Mouse (Mus musculus): Measurements from ENCODE around the gene Gclm.
"Not testable (repeated sequence)": the region's sequence is repeated elsewhere in the genome, so short reads cannot be mapped to it uniquely, and the experiment has no call there.

Gene Gclm

DNA sequence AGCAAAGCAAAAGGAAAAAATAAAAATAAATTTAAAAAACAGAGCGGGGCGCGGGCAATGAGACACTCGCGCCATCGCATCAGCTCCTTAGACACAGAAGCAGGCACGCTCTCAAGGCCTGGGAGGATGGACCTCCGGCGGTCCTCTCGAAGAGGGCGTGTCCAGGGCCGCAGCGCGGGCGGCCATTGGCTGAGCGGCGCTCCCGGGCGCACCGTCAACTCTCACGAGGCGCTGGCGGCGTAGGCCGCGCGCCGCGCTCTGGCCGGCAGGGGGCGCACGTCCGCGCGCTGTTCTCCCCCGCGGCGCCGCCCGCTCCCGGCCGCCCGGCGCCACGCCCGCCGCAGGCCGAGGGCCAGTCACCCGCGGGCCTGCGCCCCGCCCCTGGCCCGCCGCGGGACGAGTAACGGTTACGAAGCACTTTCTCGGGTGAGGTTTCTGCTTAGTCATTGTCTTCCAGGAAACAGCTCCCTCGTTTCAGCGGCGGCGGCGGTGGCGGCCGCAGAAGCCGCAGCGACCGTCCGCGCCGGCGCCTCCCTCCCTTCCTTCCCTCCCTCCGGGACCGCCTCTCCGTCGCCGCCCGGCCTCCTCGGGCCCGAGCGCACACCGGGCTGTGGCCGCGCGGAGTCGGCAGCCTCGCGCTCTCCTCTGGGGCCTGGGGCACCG is at the start of gene Gclm:
TSS of gene Gclm (plus strand) at position 343 of the 663 bp plus-strand sequence.
- DNase-seq (ENCODE audit: low read depth, low spot score), result peak; percentile 92

DNA sequence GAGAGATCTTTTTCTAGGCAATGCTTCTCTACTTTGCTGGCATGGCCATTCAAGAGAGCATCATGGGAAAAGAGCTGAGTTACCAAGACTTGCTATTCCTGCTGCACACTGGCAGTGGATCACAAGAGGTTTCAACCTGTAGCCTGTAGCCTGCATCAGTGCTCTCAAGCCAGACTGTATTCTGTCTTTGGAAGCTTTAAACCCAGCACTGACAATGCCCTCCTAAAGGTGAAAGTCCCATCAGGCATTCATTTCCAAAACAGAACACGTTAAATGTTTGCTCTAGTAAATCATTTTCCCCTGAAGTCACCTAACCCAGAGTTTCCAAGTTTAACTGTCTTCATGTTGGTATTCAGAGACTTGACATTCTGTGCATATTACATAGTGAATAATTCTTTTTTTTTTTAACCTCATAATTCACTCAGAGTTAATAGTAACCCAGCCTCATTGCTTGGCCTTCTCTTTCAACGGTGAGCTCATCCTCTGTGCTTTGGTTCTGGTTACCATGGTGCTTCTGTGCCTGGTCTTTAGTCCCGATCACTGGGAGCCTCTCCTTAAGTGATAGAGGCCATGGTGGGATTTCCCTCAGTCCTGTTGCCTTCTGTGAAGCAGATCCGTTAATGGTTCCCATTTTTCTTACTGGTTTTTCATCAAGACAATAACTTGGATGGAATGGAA is 48.6 kb upstream of the Gclm start:
- DNase-seq (ENCODE audit: low read depth, low spot score), result no peak

DNA sequence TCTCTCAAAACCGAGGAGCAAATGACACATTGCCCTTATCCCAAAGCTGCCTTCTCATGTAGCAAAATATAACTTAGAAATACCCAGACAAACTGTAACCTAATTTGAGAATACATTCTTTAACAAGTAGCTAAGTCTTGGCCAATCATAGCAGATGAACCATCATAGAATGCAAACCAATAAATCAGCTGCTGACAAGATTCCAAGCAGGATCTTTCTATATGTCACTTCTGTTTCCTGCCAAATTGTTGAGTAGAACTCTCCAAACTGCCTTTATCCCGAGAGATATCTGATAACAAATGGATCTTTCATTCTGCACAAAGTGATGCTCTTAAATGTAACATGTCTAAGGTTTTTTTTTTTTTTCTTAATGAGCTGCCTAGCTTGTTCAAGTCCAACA is 46.8 kb upstream of the Gclm start:
- no peak for DNase-seq (ENCODE audit: low read depth, low spot score)

DNA sequence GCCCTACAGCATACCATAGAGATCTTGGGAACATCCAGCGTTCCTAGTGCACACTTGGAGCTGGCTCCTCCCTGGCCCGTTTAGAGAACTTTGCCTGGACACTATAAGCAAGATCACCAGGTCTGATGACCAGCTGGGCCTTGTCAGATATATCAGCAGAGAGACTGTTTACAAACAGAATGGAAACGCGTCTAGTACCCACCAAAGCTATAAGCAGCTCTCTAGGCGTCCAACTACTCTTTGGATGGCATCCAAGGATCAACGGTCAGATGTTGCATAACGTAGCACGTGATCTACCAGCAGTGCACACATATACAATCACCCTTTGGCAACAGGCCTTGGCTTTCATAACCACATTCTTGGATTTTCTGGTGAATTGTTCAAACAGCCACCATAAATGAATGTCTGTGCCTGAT is 46.4 kb upstream of the Gclm start:
- DNase-seq (ENCODE audit: low read depth, low spot score), result no peak

- DNase-seq (ENCODE audit: low read depth, low spot score), result no peak
These were observed 45.8 kb upstream of the Gclm start for GRCm38 (mm10) chr3:122199600-122199999.

- no peak for DNase-seq (ENCODE audit: low read depth, low spot score)
These were observed 45.3 kb upstream of the Gclm start for GRCm38 (mm10) chr3:122200017-122200416.

GRCm38 (mm10) chr3:122200447-122200846 is 44.9 kb upstream of the Gclm start:
- no peak for DNase-seq (ENCODE audit: low read depth, low spot score)

DNA sequence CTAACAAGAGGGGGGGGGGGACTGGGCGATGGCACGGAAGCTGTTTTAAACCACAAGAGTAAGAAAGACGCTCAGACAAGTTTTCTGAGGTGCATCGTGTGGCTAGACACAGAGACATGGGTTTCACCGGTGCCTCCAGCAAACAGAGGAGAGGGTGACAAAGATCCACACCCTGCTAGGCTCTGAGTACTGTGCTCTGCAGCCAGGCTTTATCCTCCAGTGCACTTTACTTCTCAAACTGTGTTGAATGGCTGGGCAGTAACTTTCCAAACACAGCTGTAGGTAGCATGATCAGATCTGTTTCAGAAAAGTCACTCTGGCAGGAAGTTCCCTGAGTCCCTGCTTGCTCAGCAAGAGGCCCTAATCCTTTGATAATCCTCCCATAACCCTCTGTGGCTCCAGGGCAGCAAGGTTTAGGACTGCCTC is 43.0 kb upstream of the Gclm start:
- no peak for DNase-seq (ENCODE audit: low read depth, low spot score)

- DNase-seq (ENCODE audit: low read depth, low spot score), result no peak
These were observed 41.6 kb upstream of the Gclm start for GRCm38 (mm10) chr3:122203675-122204329.

- no peak for DNase-seq (ENCODE audit: low read depth, low spot score)
These were observed 39.6 kb upstream of the Gclm start for GRCm38 (mm10) chr3:122205753-122206152.

DNA sequence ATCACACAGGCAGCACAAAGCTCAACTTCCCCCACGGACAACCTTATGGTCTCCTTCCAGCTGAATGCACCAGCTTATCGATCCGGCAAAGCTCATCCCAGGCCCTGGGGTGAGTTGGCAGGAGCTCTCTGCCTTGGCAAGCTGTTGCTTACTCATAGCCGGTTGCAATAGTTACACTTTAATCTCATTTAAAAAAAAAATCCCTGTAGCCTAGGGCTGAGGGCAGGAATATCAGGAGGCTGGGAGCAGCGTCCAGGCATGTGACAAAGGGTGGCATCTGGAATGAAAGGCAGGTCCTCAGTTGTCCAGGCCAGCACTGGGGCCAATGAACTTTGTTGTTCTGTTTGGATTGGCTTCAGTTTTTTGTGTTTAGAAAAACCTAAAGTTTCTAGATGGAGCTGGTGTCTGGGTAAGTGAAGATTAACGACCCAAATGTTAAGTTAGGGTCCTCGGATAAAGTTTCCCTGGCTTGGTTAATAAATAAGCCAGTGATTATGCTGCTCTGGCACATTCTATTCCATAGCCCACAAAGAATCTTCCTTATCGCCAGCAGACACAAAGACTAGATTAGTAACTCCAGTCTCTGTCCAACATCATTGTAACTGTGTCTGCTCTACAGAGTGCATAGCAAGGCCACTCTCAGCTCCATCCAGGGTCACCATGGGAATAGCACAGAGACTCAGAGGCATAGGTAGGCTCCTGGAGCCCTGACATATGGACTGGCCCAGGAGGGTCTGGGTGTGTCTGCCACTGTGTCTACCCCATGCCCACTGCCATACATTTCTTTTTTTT is 38.9 kb upstream of the Gclm start:
- DNase-seq (ENCODE audit: low read depth, low spot score), result no peak

DNA sequence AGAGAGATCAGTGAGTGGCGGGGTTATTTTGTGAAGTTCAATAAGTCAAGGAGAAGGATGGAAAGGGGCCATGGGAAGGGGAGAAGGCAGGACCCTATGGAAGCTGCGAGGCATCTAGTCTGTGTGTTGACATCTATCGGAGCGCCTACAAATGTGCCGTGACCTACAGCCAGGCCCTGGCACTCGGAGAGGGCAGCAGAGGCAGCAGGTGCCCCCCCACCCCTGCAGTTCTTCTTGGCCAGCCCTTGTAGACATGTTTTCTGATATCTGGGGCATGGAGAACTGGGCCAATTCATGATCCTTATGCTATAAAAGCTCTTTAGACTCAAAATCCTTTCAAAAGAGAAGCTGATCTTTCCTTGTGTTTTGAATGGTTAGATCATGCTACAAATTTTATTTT is 37.6 kb upstream of the Gclm start:
- no peak for DNase-seq (ENCODE audit: low read depth, low spot score)

DNA sequence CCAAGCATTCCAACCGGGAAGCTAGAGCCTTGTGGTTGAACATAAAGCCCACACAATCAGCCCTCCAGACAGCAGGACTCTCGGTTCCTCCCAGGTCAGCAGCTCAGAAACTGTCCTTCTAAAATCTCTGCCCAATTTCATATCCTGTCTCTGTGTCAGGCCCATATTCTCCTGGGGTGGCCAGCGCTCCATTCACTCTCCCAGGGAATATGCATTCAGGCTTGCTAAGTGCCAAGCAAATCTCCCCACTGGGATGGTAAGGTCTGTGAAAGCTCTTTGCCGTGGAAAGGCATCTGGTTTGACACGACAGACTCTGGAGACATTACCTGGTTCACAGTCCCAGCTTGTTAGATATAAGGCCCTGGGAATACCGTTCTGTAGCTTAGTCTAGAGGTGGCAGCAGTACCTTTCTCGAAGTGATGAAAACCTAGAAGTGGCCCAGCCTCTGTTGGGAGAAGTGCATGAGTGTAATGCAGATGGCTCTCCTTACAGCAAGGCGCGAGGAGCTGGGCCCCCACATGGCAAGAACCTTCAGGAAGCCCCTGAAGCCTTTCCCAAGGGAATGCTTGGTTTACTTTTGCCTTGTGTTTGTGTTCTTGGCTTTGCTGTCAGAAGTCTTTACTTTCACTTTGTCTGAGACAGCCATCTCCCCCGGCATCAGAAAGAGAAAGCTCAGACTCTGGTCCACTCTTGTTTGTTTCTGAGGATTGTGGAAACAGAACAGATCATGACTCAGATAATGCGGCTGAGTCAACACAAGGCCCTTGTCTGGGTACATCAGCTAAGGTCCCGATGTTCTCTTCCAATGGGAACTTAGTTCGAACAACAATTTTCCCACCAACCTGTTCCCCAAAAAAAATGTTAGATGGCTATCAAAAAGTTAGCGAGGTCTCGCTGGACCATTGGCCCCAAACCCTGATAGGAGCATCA is 36.8 kb upstream of the Gclm start:
- no peak for DNase-seq (ENCODE audit: low read depth, low spot score)

DNA sequence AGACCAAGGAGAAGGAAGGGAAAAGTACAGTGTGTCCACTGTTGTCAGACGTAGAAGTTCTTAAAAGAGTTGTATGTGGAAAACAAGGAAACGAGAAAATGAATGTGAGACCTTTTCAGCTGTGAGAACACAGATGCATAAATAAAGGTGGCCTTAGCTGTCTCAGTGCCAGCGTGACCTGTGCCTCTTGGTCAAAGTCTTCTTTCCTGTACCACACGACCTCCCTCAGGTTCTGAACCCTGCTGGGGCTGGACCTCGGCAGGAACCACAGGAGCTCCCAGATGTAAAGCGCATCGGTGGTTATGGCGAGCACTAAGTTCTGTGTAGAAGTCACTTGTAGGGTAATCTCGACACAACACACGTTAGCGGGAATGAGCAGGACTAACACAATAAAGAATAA is 35.8 kb upstream of the Gclm start:
- no peak for DNase-seq (ENCODE audit: low read depth, low spot score)

GRCm38 (mm10) chr3:122210434-122210833 is 34.9 kb upstream of the Gclm start:
- no peak for DNase-seq (ENCODE audit: low read depth, low spot score)

DNA sequence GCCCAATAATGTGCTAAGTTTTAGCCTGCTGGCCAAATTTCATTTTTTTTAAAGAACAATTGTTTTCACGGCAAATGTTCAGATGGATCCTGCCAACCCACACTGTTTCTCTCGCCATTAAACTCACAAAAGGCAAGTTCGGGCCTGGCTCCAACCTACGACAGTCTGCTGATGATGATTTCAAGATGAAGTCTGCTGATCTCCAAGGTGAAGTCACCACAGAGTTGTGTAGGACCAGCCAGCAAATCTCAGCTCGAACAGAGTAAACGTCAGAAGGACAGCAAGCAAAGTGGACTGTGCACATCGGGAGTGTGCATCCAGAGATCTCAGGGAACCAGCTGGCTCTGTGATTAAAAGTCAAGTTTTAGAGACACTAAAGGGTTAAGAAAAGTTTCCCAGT is 34.5 kb upstream of the Gclm start:
- no peak for DNase-seq (ENCODE audit: low read depth, low spot score)

GRCm38 (mm10) chr3:122211446-122212125 is 33.8 kb upstream of the Gclm start:
- DNase-seq (ENCODE audit: low read depth, low spot score), result peak; percentile 57

GRCm38 (mm10) chr3:122221240-122222036 is 23.9 kb upstream of the Gclm start:
- no peak for DNase-seq (ENCODE audit: low read depth, low spot score)

DNA sequence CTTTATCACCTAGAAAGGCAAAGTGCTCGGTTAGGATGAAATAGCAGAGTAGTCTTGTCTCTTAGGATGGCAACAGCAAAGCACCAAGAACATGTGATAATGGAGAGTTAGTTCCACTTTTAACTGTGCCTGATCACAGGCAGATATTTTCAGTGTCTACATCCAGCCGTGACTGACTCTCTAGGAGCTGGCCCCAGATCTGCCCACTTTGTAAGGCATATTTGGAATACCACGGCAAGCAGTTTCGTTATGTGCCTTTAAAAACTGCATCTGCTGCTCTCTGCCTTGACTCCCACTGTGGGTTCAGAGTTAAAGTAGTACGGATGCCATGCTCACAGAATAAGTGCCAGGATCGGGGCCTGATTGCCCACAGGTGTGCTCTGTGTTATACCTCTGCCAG is 18.4 kb upstream of the Gclm start:
- not testable (repeated sequence) for DNase-seq (ENCODE audit: low read depth, low spot score)

DNA sequence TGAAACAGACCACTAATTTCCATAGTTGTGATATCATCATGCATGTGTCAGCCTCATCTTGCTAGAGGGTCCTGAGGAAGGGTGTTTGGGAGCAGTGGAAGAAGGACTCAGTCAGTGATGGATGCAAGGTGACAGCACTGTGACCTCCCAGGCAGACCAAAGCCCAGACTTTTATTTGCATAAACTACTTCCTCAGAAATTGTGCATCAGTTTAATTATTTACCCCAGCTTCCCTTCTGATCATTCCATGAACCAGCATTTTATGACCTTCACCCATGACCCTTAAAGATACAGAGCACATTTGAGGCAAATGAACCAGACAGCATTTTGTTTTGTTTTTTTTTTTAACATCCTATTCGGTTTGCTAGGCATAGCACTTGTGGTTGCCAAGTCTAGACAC is 9.6 kb upstream of the Gclm start:
- DNase-seq (ENCODE audit: low read depth, low spot score), result no peak
